Mouse (Mus musculus): ENCODE results near the gene Zfp689.

- no peak for TF ChIP-seq POLR2A (IDR thresholded peaks at IDR 0.05; ENCODE audit: extremely low read depth, insufficient read depth, low read length)
- TF ChIP-seq CTCF (IDR thresholded peaks at IDR 0.05; ENCODE audit: low read depth, low read length) = no peak
Observed at GRCm38 (mm10) chr7:127426354-127426753, 22.6 kb downstream of the Zfp689 start.

Data from liver, adult 2 months (tissue).